Mouse (Mus musculus): ENCODE data around the gene Hs2st1.

DNA sequence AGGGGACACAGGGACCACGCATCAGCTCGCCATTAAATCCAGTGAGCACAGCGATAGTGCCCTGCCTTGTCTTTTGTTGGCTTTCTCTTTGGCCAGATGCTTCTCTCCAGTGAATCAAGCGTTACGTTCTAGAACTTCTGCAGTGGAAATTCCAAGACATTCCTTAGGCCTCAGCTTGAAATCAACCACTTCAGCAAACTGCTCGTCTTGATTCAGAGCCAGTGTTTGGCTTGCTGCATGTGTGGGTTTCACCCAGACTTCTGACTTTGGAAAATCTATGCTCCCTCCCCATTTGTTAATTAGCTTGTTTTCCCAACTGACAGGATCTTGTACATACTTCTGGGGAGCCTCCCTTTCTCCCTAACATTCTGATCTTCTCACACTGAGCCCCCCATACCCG, 16.8 kb upstream of the Hs2st1 start:
- TF ChIP-seq CTCF (conservative IDR thresholded peaks at IDR 0.05 in 1 of 2, IDR thresholded peaks at IDR 0.05 in 1 of 2; ENCODE audit: low read depth in 2 of 2, low read length in 2 of 2), result no peak
- no peak for TF ChIP-seq RAD21 (IDR thresholded peaks at IDR 0.05; ENCODE audit: low read depth, low read length)
- no peak for TF ChIP-seq POLR2A (IDR thresholded peaks at IDR 0.05; ENCODE audit: low read depth, low read length)
- no peak for TF ChIP-seq CHD2 (IDR thresholded peaks at IDR 0.05; ENCODE audit: low read length)
- TF ChIP-seq MAX (IDR thresholded peaks at IDR 0.05; ENCODE audit: low read length), result no peak
- no peak for TF ChIP-seq GABPA (IDR thresholded peaks at IDR 0.05; ENCODE audit: insufficient replicate concordance, low read depth, low read length)
- TF ChIP-seq NELFE (IDR thresholded peaks at IDR 0.05; ENCODE audit: low read depth, low read length), result no peak
- no peak for TF ChIP-seq SIN3A (IDR thresholded peaks at IDR 0.05; ENCODE audit: low read length)
- TF ChIP-seq ELF1 (IDR thresholded peaks at IDR 0.05; ENCODE audit: low read depth, low read length), result no peak
- TF ChIP-seq JUND (conservative IDR thresholded peaks at IDR 0.05; ENCODE audit: low read depth, low read length), result no peak
- no peak for TF ChIP-seq EP300 (IDR thresholded peaks at IDR 0.05; ENCODE audit: low read length)
- no peak for TF ChIP-seq E2F4 (IDR thresholded peaks at IDR 0.05; ENCODE audit: insufficient replicate concordance, low read depth, low read length)

Measured in CH12.LX (cell line).